Mouse (Mus musculus): ENCODE results near the gene Fam222a.

DNA sequence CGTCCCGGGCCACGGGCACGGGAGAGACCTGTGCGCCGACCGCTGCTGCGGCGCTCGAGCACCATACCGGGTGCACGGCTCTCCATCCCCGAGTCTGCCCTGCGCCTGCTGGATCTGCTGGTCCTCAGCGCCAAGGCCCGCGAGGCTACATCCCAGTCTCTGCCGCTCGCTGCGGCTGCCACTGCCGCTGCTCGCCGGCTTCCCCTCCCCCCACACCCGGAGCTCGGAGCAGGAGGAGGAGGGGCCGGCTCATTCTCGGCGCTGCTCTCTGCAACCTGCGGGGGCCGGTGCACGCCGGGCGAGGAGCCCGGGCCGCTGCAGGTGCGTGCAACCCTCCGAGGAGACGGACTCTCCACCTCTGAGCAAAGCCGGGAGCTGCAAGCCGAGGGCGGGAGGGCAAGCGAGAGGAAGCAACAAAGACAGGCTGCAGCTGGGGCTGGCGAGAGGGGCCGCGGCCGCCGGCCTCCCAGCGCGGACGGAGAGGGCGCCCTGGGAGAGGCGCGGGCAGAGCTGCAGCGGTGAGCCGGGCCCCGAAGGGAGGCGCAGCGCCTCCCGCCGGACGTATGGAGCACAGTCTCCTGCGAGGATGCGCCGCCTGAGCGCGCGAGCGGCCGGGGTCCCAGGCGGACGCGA lies at the start of gene Fam222a:
- TF ChIP-seq CTCF (IDR thresholded peaks at IDR 0.05; ENCODE audit: low read depth) (peak; percentile 47), EP300 (IDR thresholded peaks at IDR 0.05; ENCODE audit: low read depth) (no peak)
